Mouse (Mus musculus) brain, embryonic 14.5 days (tissue): ENCODE data around the gene Ift43.

Experiments
- CTCF ChIP-seq: fragments of 200-500 bp; IDR thresholded peaks from 2 replicates; pipeline ENCODE4 v1.5.1; 2012; ENCODE audit warnings: inconsistent platforms, mild to moderate bottlenecking, moderate library complexity, borderline replicate concordance; ENCODE audit not compliant: insufficient read depth, insufficient read length; ENCODE audit errors: extremely low read depth
- POLR2A ChIP-seq: fragments of 200-500 bp; IDR thresholded peaks from 2 replicates; pipeline ENCODE4 v1.6.1; 2012; ENCODE audit warnings: mild to moderate bottlenecking, inconsistent platforms, borderline replicate concordance; ENCODE audit not compliant: poor library complexity, insufficient read depth, insufficient read length, severe bottlenecking; ENCODE audit errors: extremely low read depth

- TF ChIP-seq CTCF (no peak), POLR2A (no peak)
These were observed 46.7 kb downstream of the Ift43 start for GRCm38 (mm10) chr12:86129005-86129404.
